Mouse (Mus musculus) ES-E14 (cell line): ENCODE results near the gene Lancl2.

Source experiments
- CHD2 ChIP-seq: IDR thresholded peaks from 2 replicates; pipeline ENCODE4 v1.6.1; 2014; ENCODE audit warnings: mild to moderate bottlenecking, low read depth, low read length, inconsistent platforms
- HCFC1 ChIP-seq: IDR thresholded peaks from 2 replicates; pipeline ENCODE4 v1.6.1; 2012; ENCODE audit warnings: low read length, inconsistent platforms, borderline replicate concordance; ENCODE audit not compliant: insufficient read depth
- MAFK ChIP-seq: IDR thresholded peaks from 2 replicates; pipeline ENCODE4 v1.6.1; 2014; ENCODE audit warnings: mild to moderate bottlenecking, low read depth, low read length, inconsistent platforms; ENCODE audit not compliant: insufficient read depth
- ZC3H11A ChIP-seq: IDR thresholded peaks from 2 replicates; pipeline ENCODE4 v1.6.1; 2012; ENCODE audit warnings: low read depth, mild to moderate bottlenecking, inconsistent platforms, low read length, borderline replicate concordance
- ZNF384 ChIP-seq: IDR thresholded peaks from 2 replicates; pipeline ENCODE4 v1.6.1; 2012; ENCODE audit warnings: low read depth, low read length, inconsistent platforms

DNA sequence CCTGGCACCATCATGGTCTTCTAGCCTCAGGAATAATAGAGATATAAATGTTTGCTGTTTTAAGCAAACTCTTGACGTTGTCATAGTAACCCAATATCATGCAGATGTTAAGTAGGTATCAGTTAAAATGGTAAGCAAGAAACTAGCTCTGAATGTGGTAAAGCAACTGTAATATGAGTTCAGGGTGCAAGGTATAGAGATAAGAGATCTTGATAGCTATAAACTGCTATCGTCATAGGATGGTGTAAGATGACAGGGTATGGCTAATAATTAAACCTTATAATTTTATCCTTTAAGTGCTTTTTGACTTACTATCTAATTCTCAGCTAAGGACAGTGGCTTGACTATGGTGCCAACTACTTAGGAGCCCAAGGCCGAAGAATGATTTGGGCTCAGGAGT lies 78.0 kb downstream of the Lancl2 start:
- TF ChIP-seq ZNF384: no peak
- no peak for TF ChIP-seq MAFK
- no peak for TF ChIP-seq ZC3H11A
- no peak for TF ChIP-seq HCFC1
- TF ChIP-seq CHD2: no peak
